Mouse (Mus musculus) thymus, adult 2 months (tissue): Measurements from ENCODE around the gene Gpn2.

Experiments used
- CTCF ChIP-seq: fragments of 200-500 bp; IDR thresholded peaks from 2 replicates; pipeline ENCODE4 v1.5.1; 2012; ENCODE audit warnings: mild to moderate bottlenecking, control low read depth, low read length, moderate library complexity, borderline replicate concordance; ENCODE audit not compliant: control insufficient read depth, poor library complexity, insufficient read depth; ENCODE audit errors: extremely low read depth
- POLR2A ChIP-seq: fragments of 200-500 bp; IDR thresholded peaks from 2 replicates; pipeline ENCODE4 v1.6.1; 2012; ENCODE audit warnings: mild to moderate bottlenecking, low read length, control low read depth, moderate library complexity; ENCODE audit not compliant: control insufficient read depth, poor library complexity, insufficient read depth; ENCODE audit errors: extremely low read depth

DNA sequence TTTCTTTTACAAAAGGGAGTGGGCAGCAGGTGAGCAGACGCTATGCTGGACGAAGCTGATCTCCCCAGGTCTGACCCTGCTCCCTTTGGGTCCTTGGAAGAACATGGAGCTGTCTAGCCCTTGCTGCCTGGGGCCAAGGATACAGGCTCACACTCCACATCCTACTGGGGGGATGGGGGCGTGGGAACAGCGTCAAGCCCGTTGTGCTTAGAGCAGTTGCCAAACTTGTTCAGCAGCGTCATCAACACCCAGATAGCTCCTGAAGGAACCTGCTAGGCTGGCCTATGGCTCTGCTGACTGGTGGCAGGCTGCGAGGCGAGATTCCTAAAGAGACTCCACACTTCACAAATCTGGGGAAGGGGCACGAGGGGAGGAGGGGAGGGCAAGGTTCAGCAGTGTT is 21.2 kb downstream of the Gpn2 start:
- TF ChIP-seq POLR2A (no peak), CTCF (no peak)
